Mouse (Mus musculus): ENCODE measurements around the gene Gtpbp6.

DNA sequence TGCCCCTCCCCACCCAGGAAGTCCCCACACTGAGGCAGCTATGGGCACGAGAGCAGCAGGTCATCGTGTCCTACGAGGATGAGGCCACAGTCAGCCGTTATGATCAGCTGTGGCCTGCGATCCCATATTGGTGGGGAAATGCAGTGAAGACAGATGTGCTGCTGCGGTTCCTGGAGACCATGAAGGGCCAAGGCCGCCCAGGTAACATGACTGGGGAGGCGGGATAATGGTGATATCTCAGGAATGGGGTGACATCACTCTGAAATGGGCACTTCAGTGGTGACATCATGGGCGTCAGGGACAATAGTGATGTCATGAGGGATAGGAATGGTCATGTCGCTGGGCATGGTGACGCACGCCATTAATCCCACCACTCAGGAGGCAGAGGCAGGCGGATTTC, 5.6 kb downstream of the Gtpbp6 start:
- TF ChIP-seq CTCF (IDR thresholded peaks at IDR 0.05; ENCODE audit: borderline replicate concordance, extremely low read depth, insufficient read depth, insufficient read length) (no peak), POLR2A (IDR thresholded peaks at IDR 0.05; ENCODE audit: borderline replicate concordance, extremely low read depth, insufficient read depth, insufficient read length, poor library complexity, severe bottlenecking) (no peak)
